Comparison of ENCODE assay signal across 28 mouse cellular contexts in the genomic region with DNA sequence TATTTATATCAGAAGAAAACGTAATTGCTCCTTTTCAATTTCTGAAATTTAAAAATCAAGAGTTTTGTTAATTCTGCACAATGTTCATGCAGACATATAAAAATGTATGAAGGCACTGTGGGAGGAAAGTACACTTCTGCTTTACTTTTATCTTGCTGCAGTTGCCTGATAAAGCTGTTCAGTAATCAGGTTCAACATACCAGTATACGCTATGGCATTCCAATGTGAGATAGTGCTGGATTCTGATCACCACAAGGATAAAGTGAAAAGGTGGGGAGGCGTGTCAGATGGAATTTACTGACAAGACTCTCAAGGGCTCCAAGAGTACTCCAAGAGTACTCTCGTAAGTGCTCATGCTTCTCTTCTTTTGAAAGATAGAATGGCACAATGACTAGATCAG.
"Had no signal": no experiment of that assay in that cellular context is flagged by ENCODE, and none has a peak within 500 bp of the region (broad histone marks: within the 10 kb centered on the region; RNA-seq: fewer than 3 reads in every experiment).

No protein-coding gene starts in this region.

- H3K27ac ChIP-seq: embryonic facial prominence, embryonic 10.5 days; embryonic facial prominence, embryonic 12.5 days; embryonic facial prominence, embryonic 13.5 days; embryonic facial prominence, embryonic 15.5 days; forebrain, embryonic 10.5 days; forebrain, embryonic 12.5 days; forebrain, embryonic 13.5 days; forebrain, embryonic 15.5 days; gastrocnemius, adult 2 months; heart, adult 2 months; heart, embryonic 10.5 days had no signal

- H3K36me3 ChIP-seq: embryonic facial prominence, embryonic 10.5 days; embryonic facial prominence, embryonic 12.5 days; embryonic facial prominence, embryonic 13.5 days; embryonic facial prominence, embryonic 15.5 days; forebrain, embryonic 10.5 days; forebrain, embryonic 12.5 days; forebrain, embryonic 15.5 days; heart, embryonic 10.5 days had no signal

- H3K9me3 ChIP-seq: embryonic facial prominence, embryonic 10.5 days; embryonic facial prominence, embryonic 12.5 days; embryonic facial prominence, embryonic 13.5 days; embryonic facial prominence, embryonic 15.5 days; forebrain, embryonic 10.5 days; forebrain, embryonic 12.5 days; forebrain, embryonic 13.5 days; forebrain, embryonic 15.5 days; heart, embryonic 10.5 days had no signal

- H3K4me1 ChIP-seq: embryonic facial prominence, embryonic 10.5 days; embryonic facial prominence, embryonic 12.5 days; embryonic facial prominence, embryonic 13.5 days; embryonic facial prominence, embryonic 15.5 days; forebrain, embryonic 10.5 days; forebrain, embryonic 12.5 days; forebrain, embryonic 13.5 days; forebrain, embryonic 15.5 days; heart, embryonic 10.5 days had no signal

- DNase-seq: cerebellum, adult 9-10 months; cerebellum, adult 9-11 months; cerebellum, postnatal 10 days; cerebellum, postnatal 14 days; cerebellum, postnatal 25 days; cerebellum, postnatal 36 days; embryo, embryonic 11 days; gastrocnemius, adult 2 months; gastrocnemius, postnatal 10 days; gastrocnemius, postnatal 14 days; gastrocnemius, postnatal 25 days; gastrocnemius, postnatal 36 days; heart, adult 11 months; heart, adult 18-20 months; heart, adult 2 months had no signal

- ATAC-seq: forebrain, embryonic 13.5 days; forebrain, embryonic 14.5 days; forebrain, embryonic 15.5 days; forebrain, embryonic 16.5 days had no signal

- H3K27me3 ChIP-seq: embryonic facial prominence, embryonic 12.5 days; embryonic facial prominence, embryonic 13.5 days; embryonic facial prominence, embryonic 15.5 days; forebrain, embryonic 12.5 days; forebrain, embryonic 13.5 days; forebrain, embryonic 15.5 days had no signal

- H3K9ac ChIP-seq: embryonic facial prominence, embryonic 12.5 days; embryonic facial prominence, embryonic 13.5 days; embryonic facial prominence, embryonic 15.5 days; forebrain, embryonic 12.5 days; forebrain, embryonic 13.5 days; forebrain, embryonic 15.5 days had no signal

- H3K4me3 ChIP-seq: embryonic facial prominence, embryonic 10.5 days; embryonic facial prominence, embryonic 12.5 days; embryonic facial prominence, embryonic 13.5 days; embryonic facial prominence, embryonic 15.5 days; erythroblast, embryonic 14.5 days; forebrain, embryonic 10.5 days; forebrain, embryonic 12.5 days; forebrain, embryonic 13.5 days; forebrain, embryonic 15.5 days; gastrocnemius, adult 2 months; heart, adult 2 months; heart, embryonic 10.5 days had no signal

- H3K4me2 ChIP-seq: embryonic facial prominence, embryonic 12.5 days; embryonic facial prominence, embryonic 13.5 days; embryonic facial prominence, embryonic 15.5 days; forebrain, embryonic 12.5 days; forebrain, embryonic 13.5 days; forebrain, embryonic 15.5 days; heart, embryonic 11.5 days had no signal
